10 mouse cellular contexts compared by ENCODE assay signal in the genomic region with DNA sequence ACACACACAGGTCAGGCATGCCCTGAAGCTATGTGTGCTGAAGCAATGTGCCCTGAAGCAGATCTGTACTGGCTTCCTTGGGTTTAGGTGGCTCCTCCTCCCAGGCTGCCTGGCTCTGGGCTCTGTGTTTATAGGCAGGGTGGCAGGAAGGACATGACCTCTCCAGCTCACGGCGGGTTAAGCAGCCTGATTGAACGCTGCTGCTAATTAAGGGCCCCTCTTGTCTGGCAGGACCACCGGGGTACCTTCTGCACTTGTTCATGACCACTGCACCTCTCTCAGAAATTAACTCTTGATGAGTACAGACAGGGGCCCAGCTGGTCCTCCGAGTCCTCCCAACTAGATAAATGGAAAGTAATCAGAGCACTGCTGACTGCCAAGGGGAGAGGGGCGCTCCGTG.
DNase-seq lines count a peak whose midpoint lies in the region; ATAC-seq lines count a peak whose summit lies in the region.
"Had no signal": no experiment of that assay in that cellular context is flagged by ENCODE, and none has a peak within 500 bp of the region (broad histone marks: within the 10 kb centered on the region; RNA-seq: fewer than 3 reads in every experiment).

No protein-coding gene starts in this region.

- peaks cover 17 to 21% of the 10 kb centered on the region in 2 experiments for H3K4me1 ChIP-seq in heart, embryonic 14.5 days (ENCODE audit: control insufficient read depth in 2 of 2, insufficient read depth in 2 of 2, low read length in 2 of 2)
- no peaks in the 10 kb centered on the region; the same call in 1 of the 2 replicates for H3K4me1 ChIP-seq in embryonic facial prominence, embryonic 11.5 days (ENCODE audit: control insufficient read depth, insufficient read depth, low read length)
- H3K4me1 ChIP-seq in hindbrain, embryonic 16.5 days (ENCODE audit: control insufficient read depth, insufficient read depth, low read depth, low read length), result peaks cover 4% of the 10 kb centered on the region
- peaks cover 14% of the 10 kb centered on the region for H3K4me1 ChIP-seq in midbrain, embryonic 11.5 days (ENCODE audit: control insufficient read depth, insufficient read depth, low read length)
- peaks cover 6% of the 10 kb centered on the region for H3K4me1 ChIP-seq in liver, embryonic 12.5 days

- H3K27me3 ChIP-seq in heart, embryonic 14.5 days (ENCODE audit: control insufficient read depth, insufficient read depth, low read length), result no peaks in the 10 kb centered on the region
- H3K27me3 ChIP-seq in embryonic facial prominence, embryonic 11.5 days (ENCODE audit: control insufficient read depth, insufficient read depth, low read length), result no peaks in the 10 kb centered on the region
- no peaks in the 10 kb centered on the region; the same call in 1 of the 2 replicates for H3K27me3 ChIP-seq in hindbrain, embryonic 16.5 days (replicated peaks; ENCODE audit: control insufficient read depth, insufficient read depth, low read length)
- peaks cover 41% of the 10 kb centered on the region for H3K27me3 ChIP-seq in midbrain, embryonic 11.5 days (ENCODE audit: control insufficient read depth, insufficient read depth, low read length)
- H3K27me3 ChIP-seq in liver, embryonic 12.5 days (replicated peaks), result no peaks in the 10 kb centered on the region

- WGBS in heart, embryonic 14.5 days, result 15% methylated on average over 7 of the region's 7 CpGs
- WGBS in embryonic facial prominence, embryonic 11.5 days, result 9% methylated on average over 7 of the region's 7 CpGs
- 19% methylated on average over 7 of the region's 7 CpGs for WGBS in hindbrain, embryonic 16.5 days
- 19% methylated on average over 7 of the region's 7 CpGs for WGBS in midbrain, embryonic 11.5 days
- 46% methylated on average over 7 of the region's 7 CpGs for WGBS in liver, embryonic 12.5 days (ENCODE audit: insufficient replicate concordance)

- peak overlapping the region; percentile 37 for H3K4me2 ChIP-seq in heart, embryonic 14.5 days (ENCODE audit: low read length)
- no peak overlapping the region for H3K4me2 ChIP-seq in embryonic facial prominence, embryonic 11.5 days (ENCODE audit: low read depth, low read length)
- no peak overlapping the region for H3K4me2 ChIP-seq in hindbrain, embryonic 16.5 days (ENCODE audit: low read length)
- no peak overlapping the region for H3K4me2 ChIP-seq in midbrain, embryonic 11.5 days
- no peak overlapping the region for H3K4me2 ChIP-seq in liver, embryonic 12.5 days
- H3K4me2 ChIP-seq: neural tube, embryonic 13.5 days had no signal

- ATAC-seq in heart, embryonic 14.5 days (ENCODE audit: insufficient number of reproducible peaks, insufficient read depth, low FRiP score, low read depth), result no peak; the same call in 1 of the 2 replicates
- ATAC-seq in embryonic facial prominence, embryonic 11.5 days (replicated peaks; ENCODE audit: insufficient number of reproducible peaks, low FRiP score, low TSS enrichment, low read depth), result peak; percentile 68
- ATAC-seq in hindbrain, embryonic 16.5 days, result peak; percentile 48; the same call in 1 of the 2 replicates
- ATAC-seq in midbrain, embryonic 11.5 days (ENCODE audit: low FRiP score), result peak; percentile 69
- no peak for ATAC-seq in liver, embryonic 12.5 days

- H3K27ac ChIP-seq in heart, embryonic 14.5 days (replicated peaks in 1 of 2; ENCODE audit: control insufficient read depth in 1 of 2, insufficient read depth in 1 of 2, low read depth in 2 of 2, low read length in 2 of 2), result no peak overlapping the region
- no peak overlapping the region for H3K27ac ChIP-seq in embryonic facial prominence, embryonic 11.5 days (replicated peaks; ENCODE audit: low read depth, low read length)
- H3K27ac ChIP-seq in hindbrain, embryonic 16.5 days (ENCODE audit: low read depth, low read length), result no peak overlapping the region
- no peak overlapping the region for H3K27ac ChIP-seq in midbrain, embryonic 11.5 days (ENCODE audit: low read depth, low read length)
- H3K27ac ChIP-seq in liver, embryonic 12.5 days, result no peak overlapping the region
- H3K27ac ChIP-seq: neural tube, embryonic 13.5 days had no signal

- no peak for DNase-seq in heart, postnatal 36 days
- peak; percentile 58 for DNase-seq in embryonic facial prominence, embryonic 11.5 days (ENCODE audit: low spot score)
- no peak for DNase-seq in midbrain, embryonic 11.5 days (ENCODE audit: low spot score, missing footprints)
- DNase-seq in cerebellum, postnatal 25 days, result no peak
- DNase-seq in urinary bladder, adult 18-20 months (ENCODE audit: low spot score in 2 of 2), result no peak
- DNase-seq: gastrocnemius, postnatal 14 days had no signal

- H3K9me3 ChIP-seq in heart, embryonic 14.5 days (ENCODE audit: control insufficient read depth, low read length), result no peaks in the 10 kb centered on the region
- no peaks in the 10 kb centered on the region for H3K9me3 ChIP-seq in embryonic facial prominence, embryonic 11.5 days (replicated peaks; ENCODE audit: control insufficient read depth, low read length)
- no peaks in the 10 kb centered on the region for H3K9me3 ChIP-seq in hindbrain, embryonic 16.5 days (ENCODE audit: control insufficient read depth, low read length)
- H3K9me3 ChIP-seq in midbrain, embryonic 11.5 days (ENCODE audit: control insufficient read depth, low read length), result no peaks in the 10 kb centered on the region
- H3K9me3 ChIP-seq in liver, embryonic 12.5 days (replicated peaks), result no peaks in the 10 kb centered on the region
- H3K9me3 ChIP-seq: neural tube, embryonic 13.5 days had no signal

- intact Hi-C loops in heart, postnatal 36 days (cut with DNase I), result no loop called here

- no peak overlapping the region for H3K9ac ChIP-seq in heart, embryonic 14.5 days (ENCODE audit: low read length)
- no peak overlapping the region for H3K9ac ChIP-seq in embryonic facial prominence, embryonic 11.5 days (replicated peaks; ENCODE audit: low read length)
- no peak overlapping the region for H3K9ac ChIP-seq in hindbrain, embryonic 16.5 days (ENCODE audit: low read depth, low read length)
- no peak overlapping the region for H3K9ac ChIP-seq in midbrain, embryonic 11.5 days (ENCODE audit: low read length)
- no peak overlapping the region for H3K9ac ChIP-seq in liver, embryonic 12.5 days
- H3K9ac ChIP-seq: neural tube, embryonic 13.5 days had no signal

- H3K4me3 ChIP-seq in heart, embryonic 14.5 days (ENCODE audit: control insufficient read depth in 1 of 2, insufficient read depth in 1 of 2, low read depth in 1 of 2, low read length in 2 of 2), result no peak overlapping the region
- no peak overlapping the region for H3K4me3 ChIP-seq in embryonic facial prominence, embryonic 11.5 days (ENCODE audit: low read depth, low read length)
- no peak overlapping the region for H3K4me3 ChIP-seq in hindbrain, embryonic 16.5 days (ENCODE audit: low read length)
- H3K4me3 ChIP-seq in midbrain, embryonic 11.5 days (ENCODE audit: low read depth, low read length), result no peak overlapping the region
- no peak overlapping the region for H3K4me3 ChIP-seq in liver, embryonic 12.5 days
- H3K4me3 ChIP-seq: neural tube, embryonic 13.5 days had no signal

- no peaks in the 10 kb centered on the region for H3K36me3 ChIP-seq in heart, embryonic 14.5 days (ENCODE audit: control insufficient read depth, insufficient read depth, low read length)
- no peaks in the 10 kb centered on the region for H3K36me3 ChIP-seq in embryonic facial prominence, embryonic 11.5 days (replicated peaks; ENCODE audit: control insufficient read depth, insufficient read depth, low read depth, low read length)
- no peaks in the 10 kb centered on the region for H3K36me3 ChIP-seq in hindbrain, embryonic 16.5 days (ENCODE audit: control insufficient read depth, insufficient read depth, low read length)
- no peaks in the 10 kb centered on the region for H3K36me3 ChIP-seq in midbrain, embryonic 11.5 days (ENCODE audit: control insufficient read depth, insufficient read depth, low read length)
- no peaks in the 10 kb centered on the region for H3K36me3 ChIP-seq in liver, embryonic 12.5 days
- H3K36me3 ChIP-seq: neural tube, embryonic 13.5 days had no signal

Comparison
In these comparisons a context has a peak if more than half of its experiments do, and no peak if none do; other contexts are left out.
1. ATAC-seq: peak in embryonic facial prominence, embryonic 11.5 days (single experiment), hindbrain, embryonic 16.5 days (single experiment) and midbrain, embryonic 11.5 days (single experiment); none in heart, embryonic 14.5 days (single experiment) and liver, embryonic 12.5 days (single experiment).